ENCODE assay signal across 14 mouse cellular contexts in the genomic region with DNA sequence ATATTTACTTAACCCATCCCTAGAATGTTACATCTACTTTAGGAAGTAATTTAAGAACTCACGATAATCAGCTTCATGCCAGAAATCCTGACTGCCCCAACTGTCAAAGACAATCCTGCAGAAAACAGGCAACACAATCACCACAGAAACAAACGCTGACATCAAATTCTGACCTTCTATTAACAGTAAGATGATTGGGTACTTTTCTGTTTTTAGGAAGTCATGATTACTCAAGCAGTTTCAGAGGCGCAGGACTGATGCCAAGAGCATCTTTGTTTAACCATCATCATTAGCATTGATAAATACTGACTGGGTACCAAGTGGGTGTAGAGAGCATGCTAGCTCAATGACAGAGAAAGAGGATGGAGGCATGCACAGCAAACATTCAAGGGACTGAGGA. TPM values are rescaled to one million over a fixed set of nuclear protein-coding genes. Genes with fewer than 3 reads are reported as not detected.
DNase-seq lines count a peak whose midpoint lies in the region; ATAC-seq and TF ChIP-seq lines count a peak whose summit lies in the region.
"Had no signal": no experiment of that assay in that cellular context is flagged by ENCODE, and none has a peak within 500 bp of the region (broad histone marks: within the 10 kb centered on the region; RNA-seq: fewer than 3 reads in every experiment).

No protein-coding gene starts in this region.

- no peak for TF ChIP-seq CTCF in layer of hippocampus, adult 2 months (conservative IDR thresholded peaks at IDR 0.05)

- H3K27ac ChIP-seq in layer of hippocampus, adult 2 months, result peak overlapping the region; percentile 66
- H3K27ac ChIP-seq: embryonic facial prominence, embryonic 13.5 days; forebrain, embryonic 13.5 days; heart, embryonic 10.5 days; hindbrain, embryonic 10.5 days had no signal

- ATAC-seq in granulocyte monocyte progenitor cell, adult 5-6 weeks (replicated peaks; ENCODE audit: poor library complexity, severe bottlenecking), result peak; percentile 68
- ATAC-seq in megakaryocyte progenitor cell, adult 5-6 weeks (replicated peaks; ENCODE audit: poor library complexity), result peak; percentile 48
- ATAC-seq: forebrain, embryonic 13.5 days; intestine, postnatal 0 days; Patski had no signal

- no peak overlapping the region for H3K4me3 ChIP-seq in layer of hippocampus, adult 2 months
- H3K4me3 ChIP-seq: embryonic facial prominence, embryonic 13.5 days; forebrain, embryonic 13.5 days; heart, embryonic 10.5 days; hindbrain, embryonic 10.5 days had no signal

- DNase-seq in layer of hippocampus, adult 2 months (ENCODE audit: low spot score in 2 of 2), result no peak
- DNase-seq in layer of hippocampus, adult 8-10 months (ENCODE audit: low spot score in 2 of 2), result no peak
- DNase-seq in Muller cell, postnatal 12 days (ENCODE audit: inconsistent ontology term), result peak; percentile 21
- DNase-seq in left cerebral cortex, postnatal 36 days (ENCODE audit: low spot score in 2 of 2), result no peak
- no peak for DNase-seq in heart, postnatal 25 days (ENCODE audit: low spot score)
- DNase-seq: cerebellum, postnatal 10 days had no signal

- intact Hi-C loops in left cerebral cortex, postnatal 36 days (cut with DNase I), result no loop called here
- intact Hi-C loops in heart, postnatal 25 days (cut with DNase I), result no loop called here

RNA-seq across cellular contexts. Expression of gene Tmem97, which starts 49.9 kb away (rescaled TPM):
- total RNA-seq in layer of hippocampus, adult 2 months (2021), result 10 to 100 TPM; 10.6 to 12.2 TPM
- total RNA-seq in layer of hippocampus, adult 8-10 months (2022), result 10 to 100 TPM; 12.9 to 16.4 (median 15.1) TPM
- total RNA-seq in granulocyte monocyte progenitor cell, adult 5-6 weeks (2014; fragmentation: Nextera tagmentation), result 89.3 and 102 TPM in 2 replicates
- 71.9 and 93.9 TPM in 2 replicates for total RNA-seq in granulocyte monocyte progenitor cell, adult 5-6 weeks (2017)
- total RNA-seq in megakaryocyte progenitor cell, adult 5-6 weeks (2015), result 102 and 108 TPM in 2 replicates
- total RNA-seq in megakaryocyte progenitor cell, adult 5-6 weeks (2017), result 77.5 and 77.9 TPM in 2 replicates
- total RNA-seq in left cerebral cortex, postnatal 36 days (2021), result 10 to 100 TPM; 17.0 to 25.7 TPM
- 1 to 10 TPM; 5.3 to 5.5 TPM for total RNA-seq in heart, postnatal 25 days (2021)
